Mouse (Mus musculus) erythroblast, embryonic 14.5 days (primary cell): Measurements from ENCODE around the gene Armc6.

Experiments used
- GATA1 ChIP-seq: IDR thresholded peaks from 2 replicates; pipeline ENCODE4 v1.6.1; 2012; ENCODE audit warnings: low read length, inconsistent platforms, mixed read lengths
- TAL1 ChIP-seq: IDR thresholded peaks from 3 replicates; pipeline ENCODE4 v1.6.1; 2012; ENCODE audit warnings: low read length, inconsistent platforms, mixed read lengths

- TF ChIP-seq GATA1, result peak; percentile 92
- peak; percentile 93 for TF ChIP-seq TAL1
Observed at GRCm38 (mm10) chr8:70201417-70201816, 32.8 kb downstream of the Armc6 start.
